Mouse (Mus musculus) heart, embryonic 16.5 days (tissue): Measurements from ENCODE around the gene Ahdc1. TPM values are rescaled to one million over a fixed set of nuclear protein-coding genes. Genes with fewer than 3 reads are reported as not detected.

ENCODE experiments used
- ATAC-seq: fragments of 200-750 bp; cut with Nextera tagmentation; replicated peaks from 2 replicates; pipeline ENCODE4 v1.8.0; 2017; ENCODE audit warnings: moderate number of reproducible peaks; ENCODE audit not compliant: insufficient read depth, low FRiP score; ENCODE audit errors: extremely low read depth
- H3K27ac ChIP-seq: fragments of 300-500 bp; sonication (generic); 2 replicates; pipeline ENCODE4 v1.5.1; 2014; ENCODE audit warnings: mild to moderate bottlenecking, low read length, control low read depth, moderate library complexity
- H3K27me3 ChIP-seq: fragments of 300-500 bp; sonication (generic); 2 replicates; pipeline ENCODE4 v1.6.1; 2014; ENCODE audit warnings: low read length, mixed read lengths; ENCODE audit not compliant: control insufficient read depth, insufficient read depth
- H3K36me3 ChIP-seq: fragments of 300-500 bp; sonication (generic); 2 replicates; pipeline ENCODE4 v1.6.1; 2014; ENCODE audit not compliant: control insufficient read depth, insufficient read depth
- H3K4me1 ChIP-seq: fragments of 300-500 bp; sonication (generic); 2 replicates; pipeline ENCODE4 v1.6.1; 2014; ENCODE audit warnings: low read length, mixed read lengths; ENCODE audit not compliant: control insufficient read depth, insufficient read depth
- H3K4me2 ChIP-seq: fragments of 300-500 bp; sonication (generic); 2 replicates; pipeline ENCODE4 v1.6.1; 2014; ENCODE audit warnings: low read depth, mild to moderate bottlenecking, control low read depth, low read length
- H3K4me3 ChIP-seq: fragments of 300-500 bp; sonication (generic); 2 replicates; pipeline ENCODE4 v1.5.1; 2014; ENCODE audit warnings: mild to moderate bottlenecking, control low read depth, low read length
- H3K9ac ChIP-seq: fragments of 300-500 bp; sonication (generic); 2 replicates; pipeline ENCODE4 v1.6.1; 2014; ENCODE audit warnings: low read length, control low read depth
- H3K9me3 ChIP-seq: fragments of 300-500 bp; sonication (generic); replicated peaks from 2 replicates; pipeline ENCODE4 v1.6.1; 2016; ENCODE audit warnings: low read length; ENCODE audit not compliant: control insufficient read depth
- WGBS: fragments of 180-500 bp; shearing (Covaris S2); extraction: QIAGEN DNeasy Blood & Tissue Kit; methylation state at CpG from one replicate; pipeline ENCODE4 v1.1.7; 2014; 5-methylcytosine and 5-hydroxymethylcytosine counted together
- polyA plus RNA-seq: library from polyadenylated mRNA; unstranded; fragments of >200 nt; fragmentation: Nextera tagmentation; extraction: Ambion mirVana; gene quantifications from 2 replicates; pipeline ENCODE4 v1.2.1, GENCODE M21; 2015

The Ahdc1 gene
- polyA plus RNA-seq, 1 experiment from 2014 or later, result 7.2 TPM

DNA sequence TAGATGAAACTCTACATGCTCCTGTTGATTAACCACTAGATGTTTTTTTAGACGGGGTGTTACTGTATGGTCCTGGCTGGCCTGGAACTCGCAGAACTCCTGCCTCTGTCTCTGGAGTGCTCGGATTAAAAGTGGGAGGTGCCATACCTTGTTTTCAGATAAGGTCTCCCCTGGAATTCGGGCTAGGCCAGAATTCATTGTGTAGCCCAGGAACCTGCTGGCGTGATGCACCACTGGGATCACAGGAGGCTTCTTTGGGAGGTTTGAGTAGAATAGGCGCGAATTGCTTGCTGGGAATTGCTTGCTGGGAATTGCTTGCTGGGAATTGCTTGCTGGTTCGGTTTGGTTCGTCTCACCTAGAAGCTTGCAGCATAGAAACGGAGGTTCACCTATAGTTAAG is 16.7 kb downstream of the Ahdc1 start:
- Histone ChIP-seq H3K9me3 (no peaks in the 10 kb centered on the region), H3K4me2 (no peak overlapping the region), H3K27ac (no peak overlapping the region), H3K4me1 (peaks cover 60% of the 10 kb centered on the region), H3K4me3 (no peak overlapping the region), H3K9ac (no peak overlapping the region), H3K27me3 (no peaks in the 10 kb centered on the region), H3K36me3 (no peaks in the 10 kb centered on the region)
- WGBS, result 57% methylated on average over 10 of the region's 10 CpGs
- no peak for ATAC-seq

DNA sequence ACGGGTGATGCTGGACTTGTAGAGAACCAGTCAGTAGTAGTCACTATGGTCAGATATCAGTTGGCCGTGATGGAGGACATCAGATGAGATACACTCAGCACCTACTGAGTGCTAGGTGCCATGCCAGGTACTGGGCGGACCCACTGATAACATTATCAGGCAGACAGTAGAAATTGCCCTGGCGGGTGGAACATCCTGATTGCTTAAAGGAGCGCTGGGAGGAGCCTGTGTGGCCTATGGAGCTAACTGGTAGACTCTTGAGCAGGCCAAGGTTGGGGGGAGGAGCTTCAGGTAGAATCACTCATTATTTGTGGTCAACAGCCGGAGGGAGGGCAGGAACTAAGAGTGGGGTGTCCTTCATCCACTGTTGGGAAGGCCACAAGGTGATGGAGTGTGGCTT is 17.1 kb downstream of the Ahdc1 start:
- Histone ChIP-seq H3K9me3 (no peaks in the 10 kb centered on the region), H3K27ac (no peak overlapping the region), H3K4me1 (peaks cover 56% of the 10 kb centered on the region), H3K36me3 (no peaks in the 10 kb centered on the region), H3K9ac (no peak overlapping the region), H3K4me3 (no peak overlapping the region), H3K27me3 (no peaks in the 10 kb centered on the region), H3K4me2 (no peak overlapping the region)
- 67% methylated on average over 6 of the region's 6 CpGs for WGBS
- ATAC-seq, result no peak

- H3K27me3 ChIP-seq, result no peaks in the 10 kb centered on the region
- no peak for ATAC-seq
- H3K4me2 ChIP-seq, result no peak overlapping the region
- no peaks in the 10 kb centered on the region for H3K36me3 ChIP-seq
- H3K4me1 ChIP-seq, result peaks cover 49% of the 10 kb centered on the region
- no peaks in the 10 kb centered on the region for H3K9me3 ChIP-seq
- H3K4me3 ChIP-seq, result no peak overlapping the region
- no peak overlapping the region for H3K9ac ChIP-seq
- no peak overlapping the region for H3K27ac ChIP-seq
- 80% methylated on average over 6 of the region's 6 CpGs for WGBS
Measured at GRCm38 (mm10) chr4:133028875-133029274, 17.8 kb downstream of the Ahdc1 start.

DNA sequence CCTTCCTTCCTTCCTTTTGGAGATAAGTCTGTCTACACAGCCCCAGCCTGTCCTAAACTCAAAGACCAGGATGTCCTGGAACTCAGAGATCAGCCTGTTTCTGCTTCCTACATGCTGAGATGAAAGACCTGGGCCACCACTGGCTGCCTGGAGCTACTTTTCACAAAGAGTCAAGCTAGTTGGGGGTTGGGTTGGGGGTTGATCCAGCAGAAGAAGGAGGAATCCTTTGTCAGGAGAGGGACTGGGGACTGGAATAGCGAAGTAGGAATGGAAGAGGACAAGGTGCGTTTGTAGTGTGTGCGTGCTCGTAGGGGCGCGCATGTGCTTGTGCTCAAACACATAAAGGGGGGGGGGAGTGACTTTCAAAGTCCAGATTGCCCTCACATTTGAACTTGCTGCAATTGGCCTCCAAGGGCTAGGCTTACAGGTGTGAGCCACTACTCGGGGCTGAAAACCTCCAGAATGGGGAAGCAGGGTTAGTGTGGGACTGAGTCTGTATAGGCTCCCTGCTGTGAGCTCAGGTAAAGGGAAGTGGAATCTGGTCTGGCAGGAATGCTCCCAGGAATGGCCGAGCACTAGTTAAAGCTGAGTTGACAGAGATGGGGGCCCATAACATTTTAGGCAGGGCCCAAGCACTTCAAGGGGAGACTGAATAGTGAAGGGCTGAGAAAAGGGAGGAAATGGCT is 21.5 kb downstream of the Ahdc1 start:
- Histone ChIP-seq H3K27me3 (no peaks in the 10 kb centered on the region), H3K9ac (no peak overlapping the region), H3K4me2 (no peak overlapping the region), H3K4me3 (no peak overlapping the region), H3K9me3 (no peaks in the 10 kb centered on the region), H3K4me1 (peaks cover 43% of the 10 kb centered on the region), H3K36me3 (no peaks in the 10 kb centered on the region), H3K27ac (no peak overlapping the region)
- no peak for ATAC-seq
- 89% methylated on average over 8 of the region's 8 CpGs for WGBS

GRCm38 (mm10) chr4:133034478-133034877 is 23.4 kb downstream of the Ahdc1 start:
- Histone ChIP-seq H3K4me2 (no peak overlapping the region), H3K36me3 (no peaks in the 10 kb centered on the region), H3K4me3 (no peak overlapping the region), H3K27me3 (no peaks in the 10 kb centered on the region), H3K4me1 (peaks cover 40% of the 10 kb centered on the region), H3K9me3 (no peaks in the 10 kb centered on the region), H3K9ac (peak overlapping the region; percentile 21; the same call in 1 of the 2 replicates), H3K27ac (peak overlapping the region; percentile 38; the same call in 1 of the 2 replicates)
- ATAC-seq, result no peak
- 49% methylated on average over 10 of the region's 10 CpGs for WGBS

- Histone ChIP-seq H3K27ac (peak overlapping the region; percentile 80), H3K27me3 (no peaks in the 10 kb centered on the region), H3K4me3 (no peak overlapping the region), H3K9ac (peak overlapping the region; percentile 13; the same call in 1 of the 2 replicates), H3K4me2 (no peak overlapping the region), H3K9me3 (no peaks in the 10 kb centered on the region), H3K4me1 (peaks cover 43% of the 10 kb centered on the region), H3K36me3 (no peaks in the 10 kb centered on the region)
- 61% methylated on average over 1 of the region's 1 CpGs for WGBS
- ATAC-seq, result no peak
Measured at GRCm38 (mm10) chr4:133035446-133035845, 24.4 kb downstream of the Ahdc1 start.

DNA sequence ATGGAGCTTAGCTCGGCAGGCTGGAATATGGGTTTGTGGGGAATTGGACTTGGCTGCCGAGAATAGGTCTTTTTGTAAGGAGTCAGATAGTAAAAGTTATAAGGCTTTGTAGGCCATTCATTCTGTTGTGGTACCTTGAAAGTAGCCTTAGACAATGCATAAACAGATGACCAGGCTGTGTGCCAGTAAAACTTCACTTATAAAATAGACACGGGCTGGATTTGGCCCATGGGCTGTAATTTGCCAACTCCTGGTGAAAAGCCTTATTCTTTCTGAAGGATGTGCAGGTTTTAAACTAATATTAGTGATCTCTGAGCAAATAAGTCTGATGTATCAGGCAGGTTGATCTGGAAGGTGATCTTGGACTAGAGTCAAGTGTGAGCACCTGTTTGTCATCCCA is 24.9 kb downstream of the Ahdc1 start:
- 57% methylated on average over 3 of the region's 3 CpGs for WGBS
- Histone ChIP-seq H3K4me3 (no peak overlapping the region), H3K27me3 (no peaks in the 10 kb centered on the region), H3K36me3 (no peaks in the 10 kb centered on the region), H3K9ac (no peak overlapping the region), H3K4me1 (peaks cover 48% of the 10 kb centered on the region), H3K9me3 (no peaks in the 10 kb centered on the region), H3K4me2 (no peak overlapping the region), H3K27ac (peak overlapping the region; percentile 80)
- no peak for ATAC-seq

DNA sequence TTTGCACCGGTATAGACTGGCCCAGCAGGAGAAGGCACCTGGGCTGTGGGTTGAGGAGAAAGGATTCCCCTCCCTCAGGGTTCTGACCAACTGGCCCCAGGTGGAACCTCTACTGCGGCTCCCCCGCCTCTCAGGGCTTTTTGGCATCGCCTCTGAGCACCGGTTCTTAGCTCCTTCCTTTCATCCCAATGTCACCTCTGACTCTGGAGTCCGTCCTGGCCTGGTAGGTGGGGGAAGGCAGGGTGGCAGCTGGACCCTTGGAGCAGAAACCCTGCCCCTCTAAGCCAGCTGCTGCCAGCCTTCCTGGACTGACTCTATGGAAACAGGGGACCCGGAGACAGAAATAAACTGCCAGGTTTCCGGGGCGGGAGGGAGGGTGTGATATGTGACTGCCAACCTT is 26.2 kb downstream of the Ahdc1 start:
- no peaks in the 10 kb centered on the region for H3K36me3 ChIP-seq
- peak overlapping the region; percentile 13; the same call in 1 of the 2 replicates for H3K4me3 ChIP-seq
- ATAC-seq, result no peak
- peak overlapping the region; percentile 67 for H3K27ac ChIP-seq
- WGBS, result 17% methylated on average over 9 of the region's 9 CpGs
- no peaks in the 10 kb centered on the region for H3K9me3 ChIP-seq
- no peaks in the 10 kb centered on the region for H3K27me3 ChIP-seq
- H3K4me1 ChIP-seq, result peaks cover 61% of the 10 kb centered on the region
- H3K4me2 ChIP-seq, result peak overlapping the region; percentile 96
- H3K9ac ChIP-seq, result peak overlapping the region; percentile 48

DNA sequence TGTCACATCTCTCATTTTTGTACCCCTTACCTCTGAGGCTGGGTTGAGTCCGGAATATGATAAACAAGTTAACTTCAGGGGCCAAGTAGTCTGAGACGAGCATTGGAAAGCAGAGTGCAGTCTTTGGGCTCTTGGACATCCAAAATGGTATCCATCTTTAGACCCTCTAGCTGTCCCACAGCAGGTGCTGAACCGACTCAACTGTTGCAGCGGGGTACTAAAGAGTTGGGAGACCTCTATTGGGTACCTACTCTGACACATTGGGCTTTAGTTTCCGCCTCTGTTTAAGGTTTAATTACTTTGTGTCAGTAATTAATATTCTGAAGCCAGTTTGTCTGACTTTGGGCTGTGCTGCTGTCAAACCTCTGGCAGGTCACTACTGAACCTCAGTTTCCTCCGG is 26.7 kb downstream of the Ahdc1 start:
- no peak for ATAC-seq
- Histone ChIP-seq H3K4me2 (peak overlapping the region; percentile 96), H3K9ac (0 out of 2 replicates have a peak overlapping the region, but pooled peaks have one; percentile 82), H3K4me3 (peak overlapping the region; percentile 71), H3K36me3 (no peaks in the 10 kb centered on the region), H3K27me3 (no peaks in the 10 kb centered on the region), H3K4me1 (peaks cover 66% of the 10 kb centered on the region), H3K9me3 (no peaks in the 10 kb centered on the region), H3K27ac (peak overlapping the region; percentile 18; the same call in 1 of the 2 replicates)
- 38% methylated on average over 6 of the region's 6 CpGs for WGBS
